Mouse (Mus musculus): Measurements from ENCODE around the gene Lmbr1l. TPM values are rescaled to one million over a fixed set of nuclear protein-coding genes. Genes with fewer than 3 reads are reported as not detected.
"Not testable (repeated sequence)": the region's sequence is repeated elsewhere in the genome, so short reads cannot be mapped to it uniquely, and the experiment has no call there.

Gene Lmbr1l
- total RNA-seq (2021) = 10 to 100 TPM; 11.5 to 13.4 TPM

- peak; percentile 100 for DNase-seq (ENCODE audit: low spot score)
- intact Hi-C loops (cut with DNase I) = loop anchor here (5.0 kb wide), 1 partner anchor 36 kb away; no protein-coding TSS in a partner anchor
These were observed at the start of gene Lmbr1l for GRCm38 (mm10) chr15:98917538-98918498. Gene Lmbr1l (minus strand): TSS chr15:98918231.

DNA sequence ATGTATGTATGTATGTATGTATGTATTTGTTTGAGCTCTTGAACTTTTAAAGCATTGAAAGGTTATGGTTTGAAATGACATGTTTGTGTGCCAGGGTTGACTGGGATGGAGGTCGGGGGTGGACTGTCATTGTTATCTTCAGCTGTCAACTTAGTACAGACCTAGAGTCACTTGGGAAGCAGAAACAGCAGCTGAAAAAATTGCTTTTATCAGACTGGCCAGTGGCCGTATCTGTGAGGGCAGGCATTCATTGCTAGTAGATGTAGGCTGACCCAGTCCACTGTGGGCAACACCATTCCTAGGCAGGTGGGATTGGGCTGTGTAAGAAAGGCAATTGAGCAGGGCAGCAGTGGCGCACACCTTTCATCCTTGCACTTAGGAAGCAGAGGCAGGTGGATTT is 41.5 kb upstream of the Lmbr1l start:
- DNase-seq (ENCODE audit: low spot score) = no peak
- intact Hi-C loops (cut with DNase I) = no loop called here

DNA sequence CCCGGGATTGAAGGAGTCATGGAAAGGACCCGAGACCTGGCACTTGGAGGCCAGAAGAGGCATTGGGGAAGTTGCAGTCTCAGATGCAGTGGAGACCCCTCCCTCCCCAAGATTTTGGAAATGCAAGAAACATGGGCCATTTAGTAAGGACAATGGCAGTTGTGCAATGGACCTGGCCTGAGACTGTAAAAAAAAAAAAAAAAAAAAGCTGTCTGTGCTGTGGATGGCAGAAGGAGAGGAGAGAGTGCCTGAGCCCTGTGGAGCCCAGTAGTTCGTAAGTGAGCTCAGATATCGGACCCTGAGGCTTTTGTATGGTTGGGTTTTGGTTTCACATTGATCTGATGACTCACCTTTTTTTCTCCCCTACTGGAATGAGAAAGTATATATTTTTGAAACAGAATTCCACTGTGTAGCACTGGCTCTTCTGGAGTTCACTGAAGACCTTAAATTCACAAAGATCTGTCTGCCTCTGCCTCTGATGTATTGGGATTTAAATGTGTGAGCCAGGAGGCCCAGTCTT is 40.9 kb upstream of the Lmbr1l start:
- intact Hi-C loops (cut with DNase I) = no loop called here
- no peak for DNase-seq (ENCODE audit: low spot score)

GRCm38 (mm10) chr15:98957475-98957874 is 39.4 kb upstream of the Lmbr1l start:
- no peak for DNase-seq (ENCODE audit: low spot score)
- intact Hi-C loops (cut with DNase I) = no loop called here

- no peak for DNase-seq (ENCODE audit: low spot score)
- intact Hi-C loops (cut with DNase I) = no loop called here
These were observed 38.0 kb upstream of the Lmbr1l start for GRCm38 (mm10) chr15:98956000-98956399.

DNA sequence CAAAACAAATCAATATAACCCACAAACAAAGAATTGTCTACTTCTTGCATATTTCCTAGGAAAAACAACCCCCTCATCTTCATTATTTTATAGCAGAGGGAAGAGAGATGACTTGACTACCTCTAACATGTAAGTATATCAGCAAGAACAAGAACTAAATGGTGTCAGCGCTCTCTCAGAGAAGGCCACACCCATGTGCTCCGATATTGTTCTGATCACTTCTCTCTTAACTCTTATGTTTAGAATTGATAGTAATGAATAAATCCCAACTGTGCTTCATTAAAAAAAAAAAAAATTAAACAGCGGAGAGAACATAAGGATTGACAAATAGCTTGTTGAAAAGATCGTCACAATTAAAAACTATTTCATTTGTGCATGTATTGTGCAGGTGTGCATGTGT is 37.3 kb upstream of the Lmbr1l start:
- no peak for DNase-seq (ENCODE audit: low spot score)
- intact Hi-C loops (cut with DNase I) = no loop called here

GRCm38 (mm10) chr15:98954425-98955253 is 36.6 kb upstream of the Lmbr1l start:
- intact Hi-C loops (cut with DNase I) = no loop called here
- DNase-seq (ENCODE audit: low spot score) = no peak

DNA sequence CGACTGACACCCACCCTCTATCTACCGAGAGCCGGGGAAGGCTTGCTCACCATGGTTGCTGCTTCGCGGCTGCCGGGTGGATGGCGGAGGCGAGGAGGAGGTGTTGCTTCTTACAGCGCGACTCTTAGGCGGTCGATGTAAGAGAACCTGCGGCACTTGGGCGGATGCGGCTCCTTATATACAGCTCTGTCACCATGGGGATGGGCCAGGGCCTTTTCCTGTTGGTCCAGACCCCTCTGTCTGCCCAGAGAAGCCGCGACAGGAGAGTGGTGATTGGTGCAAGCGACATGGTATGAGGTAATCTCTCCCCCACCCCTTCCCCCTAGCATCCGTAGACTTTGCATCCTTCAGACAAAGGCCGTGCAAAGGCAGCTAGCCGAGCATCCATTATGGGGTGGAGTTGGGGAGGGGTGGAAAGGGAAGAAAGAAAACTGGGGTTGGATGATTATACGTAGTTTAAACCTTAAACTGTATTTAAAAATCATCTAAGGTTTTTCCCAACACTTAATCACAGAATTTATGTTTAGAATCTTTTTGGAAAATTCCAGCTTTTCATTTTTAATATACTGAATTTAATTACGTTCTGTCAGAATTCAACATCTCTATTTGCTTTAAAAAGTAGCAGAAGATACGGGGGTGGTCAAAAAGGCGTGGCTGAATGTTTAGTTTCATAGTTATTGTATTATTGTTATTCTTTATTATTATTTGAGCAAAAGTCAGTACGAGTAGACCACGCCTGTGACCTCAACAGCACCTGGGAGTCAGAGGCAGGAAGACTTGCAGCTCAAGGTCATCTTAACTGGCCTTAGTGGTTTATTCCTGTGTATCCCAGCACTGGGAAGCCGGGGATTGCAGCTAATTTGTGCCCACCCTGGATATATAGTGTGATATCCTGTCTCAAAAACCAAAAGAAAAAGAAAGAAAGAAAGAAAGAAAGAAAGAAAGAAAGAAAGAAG is 35.6 kb upstream of the Lmbr1l start, which contains the start of the genes Gm49450 and Tuba1a:
Gm49450 (minus strand) TSS at position 151 of the 956 bp plus-strand sequence.
Tuba1a (minus strand) TSS at position 303 of the 956 bp plus-strand sequence.
- peak; percentile 91 for DNase-seq (ENCODE audit: low spot score)
- intact Hi-C loops (cut with DNase I) = loop anchor here (1.0 to 2.0 kb wide), 3 partner anchors 19 to 40 kb away; partner anchors contain the start of gene Tuba1b

DNA sequence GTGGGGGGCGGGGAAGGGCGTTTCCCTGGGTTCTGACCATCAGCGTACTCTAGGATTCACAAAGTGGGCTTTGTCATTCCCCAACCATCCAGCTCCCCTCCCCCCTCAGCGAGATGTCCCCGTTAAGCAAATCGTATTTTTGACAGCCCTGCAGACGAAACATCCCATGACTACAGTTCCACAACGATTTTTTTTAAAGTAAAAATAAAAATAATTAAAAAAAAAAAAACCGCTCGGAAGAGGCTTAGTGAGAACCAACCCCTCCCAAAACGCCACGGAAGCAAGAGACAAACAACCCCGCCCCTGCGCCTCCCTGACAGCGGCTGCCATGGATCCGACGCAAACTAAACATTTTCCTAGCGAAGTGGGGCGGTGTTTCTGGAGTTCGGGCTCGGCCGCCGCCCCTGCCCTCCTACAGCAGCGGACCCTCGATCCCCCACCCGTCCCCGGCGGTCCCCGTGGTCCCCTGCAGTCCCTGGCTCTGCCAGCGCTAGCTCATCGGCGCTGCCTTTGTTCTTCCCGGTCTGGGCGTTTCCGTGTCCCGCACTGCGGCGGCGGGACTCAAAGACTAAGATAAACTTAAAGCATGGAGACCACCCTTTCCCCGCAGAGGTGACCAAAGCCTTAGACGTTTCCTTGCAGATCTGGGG is 34.8 kb upstream of the Lmbr1l start:
- DNase-seq (ENCODE audit: low spot score) = peak; percentile 51
- intact Hi-C loops (cut with DNase I) = loop anchor here (1.0 to 2.0 kb wide), 3 partner anchors 18 to 40 kb away; partner anchors contain the start of gene Tuba1b

DNA sequence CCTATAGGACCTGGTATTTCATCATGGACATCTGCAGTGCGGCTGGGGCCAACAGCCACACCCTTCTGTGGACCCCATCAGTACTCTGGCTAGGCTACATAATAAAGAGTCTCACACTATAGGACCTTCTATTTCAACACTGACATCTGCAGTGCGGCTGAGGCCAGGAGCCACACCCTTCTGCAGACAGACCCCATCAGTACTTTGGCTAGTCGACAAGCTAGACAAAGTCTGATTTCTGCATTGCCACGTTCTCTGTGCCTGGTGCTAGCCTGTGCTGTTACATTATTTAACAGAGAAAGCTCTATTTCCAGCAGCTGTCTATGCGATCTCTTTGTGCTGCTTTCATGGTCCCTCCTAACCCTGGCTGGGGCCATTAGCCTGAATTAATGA is 34.0 kb upstream of the Lmbr1l start:
- DNase-seq (ENCODE audit: low spot score) = no peak
- intact Hi-C loops (cut with DNase I) = loop anchor here (2.0 kb wide), 2 partner anchors 17 to 33 kb away; partner anchors contain the start of gene Tuba1b

DNA sequence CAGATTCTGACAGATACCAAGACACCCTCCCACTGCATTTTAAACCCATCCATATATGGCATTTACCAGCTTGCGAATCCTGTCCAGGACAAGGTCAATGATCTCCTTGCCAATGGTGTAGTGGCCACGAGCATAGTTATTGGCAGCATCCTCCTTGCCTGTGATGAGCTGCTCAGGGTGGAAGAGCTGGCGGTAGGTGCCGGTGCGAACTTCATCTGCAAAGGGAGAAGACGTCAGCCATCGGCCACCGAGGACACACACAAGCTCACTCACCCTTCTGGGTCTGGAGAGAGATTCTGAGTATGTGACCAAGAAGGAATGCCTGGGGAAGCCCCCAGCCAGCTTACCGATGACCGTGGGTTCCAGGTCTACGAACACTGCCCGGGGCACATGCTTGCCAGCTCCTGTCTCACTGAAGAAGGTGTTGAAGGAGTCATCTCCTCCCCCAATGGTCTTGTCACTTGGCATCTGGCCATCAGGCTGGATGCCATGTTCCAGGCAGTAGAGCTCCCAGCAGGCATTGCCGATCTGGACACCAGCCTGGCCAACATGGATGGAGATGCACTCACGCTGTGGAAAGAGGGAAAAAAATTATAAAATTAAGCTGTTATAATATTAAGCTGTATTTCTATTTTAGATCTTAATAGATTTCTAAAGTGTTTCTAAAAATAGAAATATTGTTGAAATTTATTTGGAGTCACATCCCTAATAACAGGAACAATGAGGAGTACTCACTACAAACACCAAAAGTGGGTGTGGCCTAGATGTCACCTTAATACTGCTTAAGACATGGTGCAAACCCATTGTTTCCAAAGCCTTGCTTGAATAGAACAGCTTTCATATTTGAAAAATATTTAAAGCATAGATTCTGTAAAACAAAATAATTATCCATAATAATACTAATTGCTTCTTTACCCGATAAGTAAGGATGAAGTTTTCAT is 33.4 kb upstream of the Lmbr1l start:
- DNase-seq (ENCODE audit: low spot score) = not testable (repeated sequence)
- intact Hi-C loops (cut with DNase I) = loop anchor here (2.0 kb wide), 2 partner anchors 17 to 33 kb away; partner anchors contain the start of gene Tuba1b

DNA sequence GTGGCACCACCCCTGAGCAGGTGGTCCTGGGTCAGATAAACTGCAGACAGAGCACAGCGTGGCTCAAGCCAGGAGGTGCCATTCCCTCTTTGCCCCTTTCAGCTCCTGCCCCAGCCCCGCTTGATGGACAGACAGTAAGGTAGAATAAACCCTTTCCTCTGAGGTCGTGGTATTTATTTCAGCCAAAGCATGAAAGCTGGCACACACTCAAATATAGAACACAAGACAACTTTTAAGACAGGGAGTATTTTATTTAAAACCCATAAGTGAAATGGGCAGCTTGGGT is 31.5 kb upstream of the Lmbr1l start:
- DNase-seq (ENCODE audit: low spot score) = no peak
- intact Hi-C loops (cut with DNase I) = no loop called here

DNA sequence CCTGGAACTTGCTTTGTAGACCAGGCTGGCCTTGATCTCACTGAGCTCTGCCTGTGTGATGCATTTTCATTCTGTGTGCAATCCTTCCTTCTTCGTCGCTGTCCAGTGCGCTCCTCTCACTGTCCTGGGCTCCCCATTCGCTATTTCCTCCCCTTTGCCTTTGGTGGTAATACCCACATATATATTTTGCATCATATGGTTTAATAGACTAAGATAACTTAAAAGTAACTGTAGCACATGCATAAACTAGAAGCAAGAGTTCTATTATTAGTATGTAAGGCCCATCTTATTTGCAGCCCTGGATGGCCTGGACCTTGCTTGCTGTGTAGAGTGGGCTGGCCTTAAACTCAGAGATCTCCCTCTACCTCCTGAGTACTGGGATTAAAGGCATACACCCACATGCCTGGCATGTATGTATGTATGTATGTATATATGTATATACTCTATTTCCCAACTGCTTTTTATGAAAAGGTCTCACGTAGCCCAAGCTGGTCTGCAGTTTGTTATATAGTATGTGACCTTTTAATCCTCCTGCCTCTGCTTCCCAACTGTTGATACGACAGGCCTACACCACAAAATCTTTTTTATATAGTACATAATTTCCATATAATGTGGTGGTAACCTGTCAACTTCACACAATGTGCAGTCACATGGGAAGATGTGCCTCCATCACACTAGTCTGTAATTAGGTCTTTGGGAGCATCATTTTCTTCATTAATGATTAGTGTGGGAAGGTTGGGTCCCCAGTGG is 31.0 kb upstream of the Lmbr1l start:
- intact Hi-C loops (cut with DNase I) = no loop called here

DNA sequence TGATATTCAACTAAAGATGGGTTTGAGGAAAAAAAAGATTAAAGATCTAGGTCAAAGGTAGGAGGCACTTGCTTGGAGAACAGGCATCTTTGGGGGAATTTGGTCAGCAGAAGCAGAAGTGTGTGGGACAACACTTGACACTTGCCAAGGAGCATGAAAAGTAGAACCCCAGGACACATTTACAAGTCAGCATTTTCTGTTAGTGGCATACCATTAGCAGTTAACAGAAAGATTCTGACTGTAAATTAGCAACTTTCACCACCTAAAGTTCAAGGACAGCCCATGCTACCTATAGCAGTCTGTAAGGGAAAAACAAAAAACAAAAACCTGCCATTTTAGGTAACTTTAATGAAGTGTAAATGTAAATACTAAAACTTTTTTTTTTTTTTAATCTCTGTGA is 30.4 kb upstream of the Lmbr1l start:
- no peak for DNase-seq (ENCODE audit: low spot score)
- intact Hi-C loops (cut with DNase I) = no loop called here

More for the DNA sequence above, 31.0 kb upstream of the Lmbr1l start:
- no peak for DNase-seq (ENCODE audit: low spot score)

DNA sequence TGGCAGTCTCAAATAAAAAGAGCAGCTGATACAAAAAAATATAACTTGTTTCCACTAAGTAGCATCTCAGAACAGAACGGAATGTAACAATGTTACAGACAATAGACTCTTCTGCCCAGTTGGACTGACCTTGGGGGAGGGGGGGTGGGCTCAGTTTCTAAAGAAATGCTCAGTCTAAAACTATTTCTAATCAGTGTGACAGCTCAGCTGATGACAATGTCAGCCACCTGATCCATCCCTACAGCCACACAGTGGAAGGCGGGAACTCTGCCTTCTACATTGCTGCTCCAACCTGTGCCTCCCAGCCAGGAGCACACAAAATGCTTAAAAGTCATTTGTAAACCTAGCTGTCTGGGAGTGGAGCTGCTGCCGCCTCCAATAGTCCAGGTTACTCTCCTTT is 29.9 kb upstream of the Lmbr1l start:
- intact Hi-C loops (cut with DNase I) = no loop called here

DNA sequence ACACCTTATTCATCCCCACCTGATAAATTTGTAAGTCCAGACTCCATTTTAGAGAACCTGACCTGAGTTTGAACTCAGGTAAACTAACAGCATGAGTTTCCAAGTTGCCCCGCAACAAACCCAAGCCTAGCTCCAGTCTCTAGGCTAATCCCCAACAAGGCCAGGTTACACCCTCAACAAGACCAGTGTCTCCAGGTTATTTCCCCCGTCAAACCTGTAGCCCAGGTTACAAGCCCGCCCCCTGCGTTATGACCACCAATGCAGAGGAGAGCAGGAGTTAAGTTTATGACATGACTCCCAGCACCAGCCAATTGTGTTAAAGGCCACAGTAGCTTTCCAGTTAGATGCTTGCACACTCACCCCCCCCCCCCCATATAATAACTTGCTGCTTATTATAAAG is 25.1 kb upstream of the Lmbr1l start:
- intact Hi-C loops (cut with DNase I) = no loop called here

More for the DNA sequence above, 29.9 kb upstream of the Lmbr1l start:
- no peak for DNase-seq (ENCODE audit: low spot score)

DNA sequence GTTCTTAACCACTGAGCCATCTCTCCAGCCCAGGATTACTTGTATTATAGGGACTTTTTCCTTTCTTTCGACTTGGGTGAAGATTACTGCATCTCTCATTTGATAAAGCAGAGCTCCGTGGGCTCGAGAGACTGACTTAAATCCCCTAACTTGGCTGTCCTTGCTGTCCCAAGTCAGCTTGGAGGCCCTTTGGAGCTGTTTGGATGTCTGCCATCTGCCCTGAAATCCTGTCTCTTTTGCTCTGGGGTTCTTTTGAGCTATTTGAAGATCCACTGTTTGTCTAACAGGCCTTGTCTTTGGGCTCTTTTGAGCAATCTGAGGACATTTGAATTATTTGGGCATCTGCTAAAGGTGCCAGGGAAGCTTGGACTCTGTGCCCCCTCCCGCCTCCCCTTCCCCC is 24.1 kb upstream of the Lmbr1l start:
- intact Hi-C loops (cut with DNase I) = no loop called here
- no peak for DNase-seq (ENCODE audit: low spot score)

More for the DNA sequence above, 25.1 kb upstream of the Lmbr1l start:
- DNase-seq (ENCODE audit: low spot score) = no peak
